Mouse (Mus musculus) cerebellum, postnatal 14 days (tissue): ENCODE data around the gene Zfp213.
"Not testable (repeated sequence)": the region's sequence is repeated elsewhere in the genome, so short reads cannot be mapped to it uniquely, and the experiment has no call there.

Source experiments
- DNase-seq, 2 experiments: peaks; one replicate each; pipeline ENCODE4 v3.0.0; 2021; ENCODE audit warnings: mixed read lengths in 2 of 2

The Zfp213 gene

GRCm38 (mm10) chr17:23563595-23564367, at the start of gene Zfp213:
Gene Zfp213 (minus strand): TSS chr17:23564238.
- DNase-seq = peak; percentile 96 to 97

DNA sequence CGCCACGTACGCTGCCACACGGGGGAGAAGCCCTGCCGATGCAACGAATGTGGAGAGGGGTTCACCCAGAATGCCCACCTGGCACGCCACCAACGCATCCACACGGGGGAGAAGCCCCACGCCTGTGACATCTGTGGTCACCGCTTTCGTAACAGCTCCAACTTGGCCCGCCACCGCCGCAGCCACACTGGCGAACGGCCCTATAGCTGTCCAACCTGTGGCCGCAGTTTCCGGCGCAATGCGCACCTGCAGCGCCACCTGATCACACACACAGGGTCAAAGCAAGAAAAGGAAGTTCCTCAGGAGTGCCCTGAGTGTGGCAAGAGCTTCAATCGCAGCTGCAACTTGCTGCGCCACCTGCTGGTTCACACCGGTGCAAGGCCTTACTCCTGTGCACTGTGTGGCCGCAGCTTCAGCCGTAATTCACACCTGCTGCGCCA, 46.3 kb upstream of the Zfp213 start:
- peak; percentile 77 to 84 for DNase-seq

GRCm38 (mm10) chr17:23609612-23610011, 45.6 kb upstream of the Zfp213 start:
- peak; percentile 87 to 93 for DNase-seq

- DNase-seq = no peak
These were observed 41.2 kb upstream of the Zfp213 start for GRCm38 (mm10) chr17:23605220-23605619.

- DNase-seq = peak in 1 of 2 experiments; percentile 22
These were observed 40.4 kb upstream of the Zfp213 start for GRCm38 (mm10) chr17:23604394-23604793.

DNA sequence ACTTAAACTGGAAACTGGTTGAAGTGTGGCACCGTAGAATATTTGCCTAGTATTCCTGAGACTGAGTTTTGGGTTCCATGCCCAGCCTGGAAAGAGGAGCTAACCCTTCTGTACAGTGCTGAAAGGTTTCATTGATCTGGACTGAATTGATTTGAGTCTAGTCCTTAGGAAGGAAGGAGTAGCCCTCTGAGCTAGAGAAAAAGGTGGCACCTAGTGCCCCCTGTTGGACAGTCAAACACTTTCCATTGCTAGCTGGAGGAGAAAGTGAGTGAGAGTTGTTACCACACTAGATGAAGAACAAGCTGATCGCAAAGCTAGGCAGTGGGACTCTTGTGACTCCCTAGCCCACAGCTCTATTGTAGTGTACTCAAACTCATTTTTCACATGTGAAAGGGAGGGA, 39.5 kb upstream of the Zfp213 start:
- DNase-seq = peak in 1 of 2 experiments; percentile 28

DNA sequence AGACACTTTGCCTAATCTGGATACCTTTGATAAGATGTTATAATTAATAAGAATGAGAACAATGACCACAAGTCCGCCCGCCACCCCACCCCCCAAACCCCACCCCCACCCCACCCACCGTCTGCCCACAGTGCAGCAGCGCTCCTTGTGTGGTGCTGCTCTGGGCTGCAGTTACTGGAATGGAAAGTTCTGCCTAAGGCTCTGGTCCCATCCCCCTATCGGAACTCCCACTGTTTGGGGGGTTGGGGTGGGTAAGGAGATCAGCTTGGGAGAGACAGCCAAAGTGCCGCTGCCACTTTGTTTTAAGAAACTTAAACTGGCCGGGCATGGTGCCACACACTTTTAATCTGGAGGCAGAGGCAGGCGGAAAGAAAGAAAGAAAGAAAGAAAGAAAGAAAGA, 39.0 kb upstream of the Zfp213 start:
- DNase-seq = no peak

DNA sequence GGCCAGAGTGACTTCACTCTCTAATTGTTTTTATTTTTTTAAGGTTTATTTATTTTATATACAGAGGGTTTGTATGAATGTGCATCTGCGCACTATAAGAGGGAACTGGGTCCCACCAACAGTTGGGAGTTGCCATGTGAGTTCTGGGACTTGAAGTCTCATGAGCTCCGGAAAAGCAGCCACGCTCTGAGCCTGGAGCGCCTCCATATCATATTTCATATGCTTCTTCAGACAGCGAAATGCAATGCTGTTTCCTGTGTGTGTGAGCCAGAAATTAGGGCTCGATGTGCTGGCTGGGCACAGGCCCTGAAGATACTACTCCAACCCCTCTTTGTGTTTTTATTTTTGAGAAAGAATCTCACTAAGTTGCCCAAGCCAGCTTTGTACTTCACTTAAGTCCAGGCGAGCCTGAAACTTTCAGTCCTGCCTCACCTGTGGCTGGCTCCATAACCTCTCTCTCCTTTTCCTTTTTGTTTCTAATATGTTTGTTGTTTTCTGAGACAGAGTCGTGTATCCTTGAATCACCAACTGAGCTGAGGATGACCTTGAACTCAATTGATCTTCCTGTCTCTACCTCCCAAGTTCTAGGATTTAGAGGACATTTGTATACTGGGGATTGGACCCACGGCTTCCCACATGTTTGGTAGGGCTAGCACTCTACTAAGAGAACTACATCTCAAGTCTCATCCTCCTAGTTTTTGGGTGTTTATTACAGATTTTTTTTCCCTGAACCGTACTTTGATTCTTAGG, 38.0 kb upstream of the Zfp213 start:
- DNase-seq = no peak

- DNase-seq = no peak
These were observed 36.9 kb upstream of the Zfp213 start, which contains the start of gene Zscan10 for GRCm38 (mm10) chr17:23600641-23601622. Gene Zscan10 (plus strand): TSS chr17:23600856.

GRCm38 (mm10) chr17:23599605-23600063, 35.6 kb upstream of the Zfp213 start:
- DNase-seq = no peak

GRCm38 (mm10) chr17:23598582-23599552, 34.8 kb upstream of the Zfp213 start, which contains the start of gene Zfp13:
Gene Zfp13 (minus strand): TSS chr17:23599487.
- peak; percentile 59 to 64 for DNase-seq

- DNase-seq = not testable (repeated sequence)
These were observed 31.1 kb upstream of the Zfp213 start for GRCm38 (mm10) chr17:23595139-23595538.

DNA sequence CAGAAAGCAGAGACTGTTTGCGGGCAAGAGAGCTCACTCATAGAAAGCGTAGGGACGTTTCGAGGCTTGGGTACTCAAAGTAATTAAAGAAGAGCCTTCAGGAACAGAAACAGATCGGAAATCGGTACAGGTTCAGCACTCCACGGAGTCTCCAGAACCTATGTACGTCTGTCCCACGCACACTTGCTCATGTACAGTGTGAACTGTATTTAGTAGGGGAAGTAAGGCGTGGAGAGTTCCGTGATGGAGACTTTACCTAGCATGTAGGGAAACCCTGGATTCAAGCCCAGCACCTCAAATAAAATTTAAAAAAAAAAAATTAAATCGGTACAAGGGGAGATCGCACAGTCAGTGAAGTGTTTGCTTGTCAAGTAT, 28.9 kb upstream of the Zfp213 start:
- no peak for DNase-seq

GRCm38 (mm10) chr17:23592208-23592925, 28.3 kb upstream of the Zfp213 start:
- DNase-seq = peak; percentile 99

DNA sequence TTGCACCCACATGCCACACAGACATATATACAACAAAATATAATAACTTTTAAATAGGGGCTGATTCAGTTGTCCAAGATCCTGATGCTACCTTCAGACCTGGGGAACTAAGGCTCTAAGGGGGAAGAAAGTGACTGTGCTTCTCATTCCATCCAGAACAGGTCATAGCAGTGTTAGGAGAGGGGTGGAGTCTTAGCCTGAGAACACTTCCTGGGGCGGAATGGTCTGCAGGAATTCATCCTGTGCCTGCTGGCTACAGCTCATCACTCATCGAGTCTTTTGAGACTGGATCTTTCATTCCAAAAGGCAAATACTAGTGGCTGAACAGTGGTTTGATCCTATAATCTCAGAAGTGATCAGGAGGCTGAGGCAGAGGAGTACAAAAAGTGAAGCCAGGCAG, 23.2 kb upstream of the Zfp213 start:
- no peak for DNase-seq

GRCm38 (mm10) chr17:23585721-23586491, 21.9 kb upstream of the Zfp213 start:
- DNase-seq = peak; percentile 85 to 86

- no peak for DNase-seq
These were observed 20.7 kb upstream of the Zfp213 start for GRCm38 (mm10) chr17:23584786-23585185.

DNA sequence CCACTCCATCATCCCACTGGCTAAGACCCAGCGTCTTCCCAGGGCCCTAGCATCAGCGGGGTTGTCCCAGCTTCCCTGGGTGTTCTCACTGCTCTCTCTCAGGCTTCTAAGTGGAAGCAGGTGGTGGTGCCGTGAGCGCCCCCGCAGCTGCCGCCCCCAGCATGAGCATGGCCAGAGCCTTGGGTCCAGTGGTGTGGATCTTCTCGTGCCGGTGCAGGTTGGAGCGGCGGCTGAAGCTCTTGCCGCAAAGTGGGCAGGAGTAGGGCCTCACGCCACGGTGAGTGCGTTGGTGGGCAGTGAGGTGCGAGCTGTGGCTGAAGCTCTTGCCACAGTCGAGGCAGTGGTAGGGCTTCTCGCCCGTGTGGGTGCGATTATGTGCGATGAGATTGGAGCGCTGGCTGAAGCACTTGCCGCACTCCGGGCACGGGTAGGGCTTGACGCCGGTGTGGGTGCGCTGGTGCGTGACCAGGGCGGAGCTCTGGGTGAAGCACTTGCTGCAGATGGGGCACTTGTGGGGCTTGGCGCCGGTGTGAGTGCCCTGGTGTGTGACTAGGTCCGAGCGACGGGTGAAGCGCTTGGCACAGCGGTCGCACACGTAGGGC, 12.0 kb upstream of the Zfp213 start:
- no peak for DNase-seq

GRCm38 (mm10) chr17:23574130-23574529, 10.1 kb upstream of the Zfp213 start:
- DNase-seq = no peak
